Mouse (Mus musculus): ENCODE measurements around the gene Tagln2. TPM values are rescaled to one million over a fixed set of nuclear protein-coding genes. Genes with fewer than 3 reads are reported as not detected.
A peak's percentile ranks its signal among the peaks of the same experiment; 100 is the strongest.

Gene Tagln2
- polyA plus RNA-seq, 1 experiment, result 13.0 TPM

DNA sequence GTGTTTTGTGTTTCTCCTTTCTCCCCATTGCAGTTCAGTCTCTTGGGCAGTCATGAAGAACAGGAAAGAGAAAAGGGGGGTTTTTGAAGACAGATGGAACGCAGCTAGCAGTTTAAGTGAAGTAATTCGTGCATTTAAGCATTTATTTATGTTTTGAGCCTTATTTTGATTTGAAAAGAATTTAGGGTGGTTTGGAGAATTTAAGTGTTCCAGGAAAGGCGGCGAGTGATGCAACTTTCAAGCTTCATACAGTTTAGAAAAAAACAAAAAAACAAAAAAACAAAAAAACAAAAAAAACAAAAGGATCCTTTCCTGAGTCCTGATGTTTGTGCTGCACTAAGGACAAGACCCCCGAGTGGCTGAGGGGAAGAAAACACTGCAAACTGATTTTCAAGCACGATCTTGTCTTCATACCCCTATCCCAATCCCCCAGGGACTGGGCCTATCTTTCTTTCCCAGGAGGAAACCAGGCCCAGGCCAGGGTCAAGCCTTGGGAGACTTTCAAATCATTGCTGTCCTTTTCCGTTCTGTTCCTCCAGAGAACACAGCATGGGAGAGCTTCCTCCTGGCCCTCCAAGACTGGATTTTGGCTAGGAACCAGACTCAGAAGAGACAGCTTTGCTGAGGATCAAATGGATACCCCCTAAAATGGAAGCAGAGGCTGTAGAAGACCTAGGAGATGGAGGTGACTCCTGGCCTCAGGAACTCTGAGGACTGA lies 14.9 kb downstream of the Tagln2 start:
- Histone ChIP-seq H3K4me3 (replicated peaks; ENCODE audit: insufficient read depth, low read depth, low read length) (no peak overlapping the region), H3K27ac (ENCODE audit: insufficient read depth, low read length) (no peak overlapping the region), H3K4me1 (ENCODE audit: control insufficient read depth, insufficient read depth, low read length) (peaks cover 4% of the 10 kb centered on the region; the same call in 1 of the 2 replicates), H3K27me3 (ENCODE audit: control insufficient read depth, insufficient read depth, low read length) (no peaks in the 10 kb centered on the region)
- DNase-seq, result no peak
- no peak for TF ChIP-seq POLR2A (IDR thresholded peaks at IDR 0.05; ENCODE audit: borderline replicate concordance, insufficient read depth, low read length)
- no peak for TF ChIP-seq CTCF (IDR thresholded peaks at IDR 0.05; ENCODE audit: borderline replicate concordance, insufficient read depth, low read depth, low read length)
- 79% methylated on average over 7 of the region's 7 CpGs for WGBS

DNA sequence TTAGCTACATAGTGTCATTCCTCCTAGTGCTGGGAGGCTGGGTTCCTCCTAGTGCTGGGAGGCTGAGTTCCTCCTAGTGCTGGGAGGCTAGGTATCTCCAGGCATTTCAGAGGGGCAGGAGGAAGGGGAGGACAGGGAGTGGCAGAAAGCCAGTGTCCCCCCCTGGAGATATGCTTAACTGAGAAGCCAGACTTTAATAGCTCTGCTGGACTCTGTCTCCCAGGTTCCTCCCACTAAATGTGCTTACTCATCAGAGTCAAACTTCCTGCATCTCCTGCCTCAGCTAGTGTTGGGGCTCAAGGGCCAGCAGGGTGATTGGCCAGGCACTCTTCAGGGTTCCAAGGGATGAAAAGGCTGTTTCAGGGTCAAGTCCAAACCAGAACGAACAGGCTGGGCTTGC lies 15.5 kb downstream of the Tagln2 start:
- DNase-seq, result no peak
- TF ChIP-seq CTCF (IDR thresholded peaks at IDR 0.05; ENCODE audit: borderline replicate concordance, insufficient read depth, low read depth, low read length), result no peak
- no peak for TF ChIP-seq POLR2A (IDR thresholded peaks at IDR 0.05; ENCODE audit: borderline replicate concordance, insufficient read depth, low read length)
- H3K4me1 ChIP-seq (ENCODE audit: control insufficient read depth, insufficient read depth, low read length), result peaks cover 4% of the 10 kb centered on the region; the same call in 1 of the 2 replicates
- H3K4me3 ChIP-seq (replicated peaks; ENCODE audit: insufficient read depth, low read depth, low read length), result no peak overlapping the region
- no peaks in the 10 kb centered on the region; the same call in 1 of the 2 replicates for H3K27me3 ChIP-seq (ENCODE audit: control insufficient read depth, insufficient read depth, low read length)
- H3K27ac ChIP-seq (ENCODE audit: insufficient read depth, low read length), result no peak overlapping the region
- WGBS, result 55% methylated on average over 1 of the region's 1 CpGs

DNA sequence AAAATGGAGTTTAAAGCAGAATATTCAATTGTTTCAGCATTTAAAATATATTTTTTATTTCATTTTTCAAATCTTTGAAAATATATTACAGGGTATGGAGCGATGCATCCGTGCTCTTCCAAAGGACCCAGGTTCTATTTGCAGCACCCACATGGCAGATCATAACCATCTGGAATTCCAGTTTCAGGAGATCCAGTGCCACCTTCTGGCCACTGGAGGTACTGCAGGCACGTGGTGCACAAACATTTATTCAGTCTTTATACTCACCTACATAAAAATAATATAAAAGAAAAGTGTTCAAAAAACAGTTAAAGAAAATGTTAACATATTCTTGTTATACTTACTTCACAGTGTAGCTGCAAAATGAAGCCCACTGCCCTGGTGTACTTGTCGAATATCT lies 18.2 kb downstream of the Tagln2 start:
- TF ChIP-seq POLR2A (IDR thresholded peaks at IDR 0.05; ENCODE audit: borderline replicate concordance, insufficient read depth, low read length) (no peak), CTCF (IDR thresholded peaks at IDR 0.05; ENCODE audit: borderline replicate concordance, insufficient read depth, low read depth, low read length) (0 out of 2 replicates have a peak, but pooled peaks have one; percentile 13)
- WGBS, result 79% methylated on average over 4 of the region's 4 CpGs
- no peak overlapping the region for H3K4me3 ChIP-seq (replicated peaks; ENCODE audit: insufficient read depth, low read depth, low read length)

DNA sequence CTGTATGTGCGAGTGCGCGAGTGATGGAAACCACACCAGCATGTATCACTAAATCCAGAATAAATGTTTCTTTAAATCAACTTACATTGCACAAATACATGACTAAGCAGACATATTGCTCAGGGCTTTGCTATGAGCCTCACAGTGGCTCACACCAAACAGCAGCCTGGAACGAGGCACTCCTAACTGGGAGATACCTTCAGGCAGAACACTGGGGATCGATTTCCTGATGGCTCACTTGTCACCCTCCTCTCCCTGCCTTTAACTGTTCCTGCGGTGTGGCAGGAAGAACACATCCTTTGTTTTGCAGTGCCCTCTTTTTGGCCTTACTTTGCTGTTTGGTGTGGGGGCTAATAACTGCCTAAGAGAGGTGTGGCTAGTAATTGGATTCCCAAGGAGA lies 19.8 kb downstream of the Tagln2 start:
- Histone ChIP-seq H3K27me3 (ENCODE audit: control insufficient read depth, insufficient read depth, low read length) (peaks cover 2% of the 10 kb centered on the region; the same call in 1 of the 2 replicates), H3K4me1 (ENCODE audit: control insufficient read depth, insufficient read depth, low read length) (no peaks in the 10 kb centered on the region; the same call in 1 of the 2 replicates), H3K27ac (ENCODE audit: insufficient read depth, low read length) (no peak overlapping the region), H3K4me3 (replicated peaks; ENCODE audit: insufficient read depth, low read depth, low read length) (no peak overlapping the region)
- TF ChIP-seq CTCF (IDR thresholded peaks at IDR 0.05; ENCODE audit: borderline replicate concordance, insufficient read depth, low read depth, low read length) (no peak), POLR2A (IDR thresholded peaks at IDR 0.05; ENCODE audit: borderline replicate concordance, insufficient read depth, low read length) (no peak)
- 78% methylated on average over 6 of the region's 6 CpGs for WGBS
- no peak for DNase-seq

More for the DNA sequence above, 18.2 kb downstream of the Tagln2 start:
- Histone ChIP-seq H3K27ac (ENCODE audit: insufficient read depth, low read length) (no peak overlapping the region), H3K4me1 (ENCODE audit: control insufficient read depth, insufficient read depth, low read length) (peaks cover 4% of the 10 kb centered on the region; the same call in 1 of the 2 replicates), H3K27me3 (ENCODE audit: control insufficient read depth, insufficient read depth, low read length) (peaks cover 2% of the 10 kb centered on the region; the same call in 1 of the 2 replicates)
- DNase-seq, result no peak

DNA sequence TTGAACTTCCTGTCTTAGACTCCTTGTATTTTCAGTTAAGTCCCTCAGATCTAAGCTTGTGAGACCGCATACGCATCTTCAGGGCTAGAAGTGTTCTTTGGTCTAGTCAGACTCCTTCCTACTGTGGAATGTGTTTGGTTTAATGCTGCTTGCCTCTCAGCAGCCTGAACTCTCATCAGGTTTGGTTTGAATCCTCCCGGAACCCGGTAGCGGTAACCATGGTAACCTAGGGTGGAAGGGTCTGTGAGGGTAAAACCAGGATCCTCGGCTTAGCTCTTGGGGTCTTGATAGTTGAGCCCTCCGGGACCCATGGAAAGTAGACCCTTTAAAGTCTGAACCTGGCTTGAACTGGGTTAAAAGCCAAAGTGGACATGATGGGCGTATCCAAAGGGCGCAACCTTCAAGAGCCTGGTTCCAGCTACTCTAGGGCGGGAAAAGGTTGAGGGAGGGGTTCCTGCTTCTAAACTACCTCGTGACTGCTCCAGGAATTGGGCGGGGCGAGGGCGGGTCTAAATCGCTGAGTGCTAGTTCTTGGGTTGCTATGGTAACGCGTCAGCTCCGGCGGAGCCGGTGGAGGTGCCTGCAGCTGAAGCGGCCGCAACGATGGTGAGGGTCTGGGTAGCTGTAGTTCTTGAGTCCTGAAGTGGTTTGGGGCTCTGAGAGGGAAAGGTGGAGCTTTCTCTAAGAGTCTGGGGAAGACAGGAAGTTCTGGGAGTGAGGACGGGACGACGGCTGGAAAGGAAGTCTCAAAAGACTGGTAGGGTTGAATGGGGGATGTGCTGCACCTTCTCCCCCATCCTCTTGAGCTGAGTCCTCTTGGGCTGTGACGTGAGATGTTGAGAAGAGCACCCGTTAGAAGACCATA lies 21.0 kb downstream of the Tagln2 start, which contains the start of gene Cfap45:
Cfap45 (plus strand) TSS at position 226 of the 865 bp plus-strand sequence.
- Histone ChIP-seq H3K4me1 (ENCODE audit: control insufficient read depth, insufficient read depth, low read length) (no peaks in the 10 kb centered on the region), H3K27ac (ENCODE audit: insufficient read depth, low read length) (no peak within 1 kb of the TSS), H3K4me3 (replicated peaks; ENCODE audit: insufficient read depth, low read depth, low read length) (peak within 1 kb of the TSS; percentile 18), H3K27me3 (ENCODE audit: control insufficient read depth, insufficient read depth, low read length) (peaks cover 2% of the 10 kb centered on the region; the same call in 1 of the 2 replicates)
- 6% methylated on average over 28 of the region's 28 CpGs for WGBS
- DNase-seq, result peak in 1 of 2 experiments; percentile 30
- TF ChIP-seq CTCF (IDR thresholded peaks at IDR 0.05; ENCODE audit: borderline replicate concordance, insufficient read depth, low read depth, low read length) (no peak), POLR2A (IDR thresholded peaks at IDR 0.05; ENCODE audit: borderline replicate concordance, insufficient read depth, low read length) (no peak)

DNA sequence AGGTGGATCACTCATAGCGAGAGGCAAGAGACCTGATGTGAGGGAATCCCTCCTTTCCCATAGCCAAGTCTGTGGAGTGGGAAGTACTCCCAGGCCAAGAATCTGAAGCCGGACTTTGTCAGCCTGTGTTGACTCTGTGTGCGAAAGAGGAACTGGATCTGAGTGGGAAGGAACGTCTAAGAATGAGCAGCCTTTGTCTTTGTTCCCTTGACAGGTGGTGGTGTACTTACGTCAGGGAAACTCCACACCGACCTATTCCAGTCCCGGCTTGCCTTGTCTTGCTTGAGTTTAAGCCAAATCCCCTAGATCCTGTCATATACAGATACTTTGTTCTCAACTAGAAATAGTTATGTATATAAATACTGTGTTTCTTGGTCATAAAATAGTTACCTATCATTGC lies 22.7 kb downstream of the Tagln2 start:
- no peak for DNase-seq
- 79% methylated on average over 7 of the region's 7 CpGs for WGBS
- TF ChIP-seq POLR2A (IDR thresholded peaks at IDR 0.05; ENCODE audit: borderline replicate concordance, insufficient read depth, low read length), result no peak
- no peak for TF ChIP-seq CTCF (IDR thresholded peaks at IDR 0.05; ENCODE audit: borderline replicate concordance, insufficient read depth, low read depth, low read length)
- H3K4me1 ChIP-seq (ENCODE audit: control insufficient read depth, insufficient read depth, low read length), result no peaks in the 10 kb centered on the region
- H3K27ac ChIP-seq (ENCODE audit: insufficient read depth, low read length), result no peak overlapping the region
- no peak overlapping the region for H3K4me3 ChIP-seq (replicated peaks; ENCODE audit: insufficient read depth, low read depth, low read length)
- peaks cover 2% of the 10 kb centered on the region; the same call in 1 of the 2 replicates for H3K27me3 ChIP-seq (ENCODE audit: control insufficient read depth, insufficient read depth, low read length)

DNA sequence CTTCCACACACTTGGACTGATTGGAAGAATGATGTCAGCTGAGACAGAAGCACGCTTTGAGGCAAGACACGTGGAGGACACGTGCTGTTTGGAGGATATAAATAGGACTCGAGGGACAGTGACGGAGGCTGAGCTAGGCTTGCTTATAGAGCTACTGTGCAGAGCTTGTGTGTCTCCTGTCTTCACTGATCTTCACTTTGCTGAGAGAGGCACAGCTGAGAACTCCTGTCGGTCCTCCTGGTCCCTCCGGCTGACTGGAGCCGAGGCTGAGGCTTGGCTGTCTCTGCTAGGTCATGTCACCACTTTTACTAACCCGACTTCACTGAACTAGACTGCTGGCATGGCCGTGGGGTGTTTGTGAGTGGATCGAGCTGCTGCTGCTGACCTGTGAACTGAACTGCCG lies 23.9 kb downstream of the Tagln2 start:
- H3K4me3 ChIP-seq (replicated peaks; ENCODE audit: insufficient read depth, low read depth, low read length), result no peak overlapping the region
- TF ChIP-seq CTCF (IDR thresholded peaks at IDR 0.05; ENCODE audit: borderline replicate concordance, insufficient read depth, low read depth, low read length) (no peak), POLR2A (IDR thresholded peaks at IDR 0.05; ENCODE audit: borderline replicate concordance, insufficient read depth, low read length) (no peak)
- H3K27ac ChIP-seq (ENCODE audit: insufficient read depth, low read length), result no peak overlapping the region
- WGBS, result 41% methylated on average over 12 of the region's 12 CpGs
- no peaks in the 10 kb centered on the region for H3K4me1 ChIP-seq (ENCODE audit: control insufficient read depth, insufficient read depth, low read length)
- peaks cover 2% of the 10 kb centered on the region; the same call in 1 of the 2 replicates for H3K27me3 ChIP-seq (ENCODE audit: control insufficient read depth, insufficient read depth, low read length)
- DNase-seq, result no peak

Measured in cerebellum, adult 2 months (tissue).